Mouse (Mus musculus) spleen, adult 18-20 months (tissue): ENCODE measurements at regions not wholly inside any gene's neighbourhood (a gene's known extent, or its start where the extent isn't known, plus 50 kb on each side); places are given as distances from the start of the nearest gene placed in this dataset.

Experiments
- DNase-seq, 2 experiments: peaks; one replicate each; pipeline ENCODE4 v3.0.0; 2022; ENCODE audit warnings: mixed read lengths in 2 of 2

DNA sequence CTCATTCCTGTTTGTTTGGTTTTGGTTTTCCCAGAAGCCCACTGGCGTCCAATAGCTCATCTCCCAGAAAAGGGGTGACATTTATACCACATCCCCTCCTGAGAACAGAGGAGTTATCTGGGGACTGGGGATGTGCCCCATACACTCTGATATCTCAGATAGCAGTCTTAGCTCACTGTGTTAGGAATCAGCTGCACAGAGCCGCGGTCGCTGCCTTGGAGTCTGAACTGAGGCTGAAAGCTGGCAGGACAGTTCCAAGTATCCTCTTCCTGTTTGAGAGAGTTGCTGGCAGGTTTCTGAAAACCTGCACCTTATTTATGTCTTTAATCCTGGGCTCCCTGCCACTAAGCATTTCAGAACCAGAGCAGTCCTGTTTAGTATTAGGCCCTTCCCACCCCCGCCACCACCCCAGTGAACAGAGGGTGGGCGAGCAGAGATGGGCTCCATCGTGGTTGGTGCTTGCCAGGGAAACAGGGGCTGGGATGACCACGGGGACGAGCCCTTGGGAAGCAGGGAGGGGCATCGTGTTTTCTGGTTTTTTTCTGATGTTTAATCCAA is 163.8 kb downstream of the Chic2 start:
- no peak for DNase-seq

DNA sequence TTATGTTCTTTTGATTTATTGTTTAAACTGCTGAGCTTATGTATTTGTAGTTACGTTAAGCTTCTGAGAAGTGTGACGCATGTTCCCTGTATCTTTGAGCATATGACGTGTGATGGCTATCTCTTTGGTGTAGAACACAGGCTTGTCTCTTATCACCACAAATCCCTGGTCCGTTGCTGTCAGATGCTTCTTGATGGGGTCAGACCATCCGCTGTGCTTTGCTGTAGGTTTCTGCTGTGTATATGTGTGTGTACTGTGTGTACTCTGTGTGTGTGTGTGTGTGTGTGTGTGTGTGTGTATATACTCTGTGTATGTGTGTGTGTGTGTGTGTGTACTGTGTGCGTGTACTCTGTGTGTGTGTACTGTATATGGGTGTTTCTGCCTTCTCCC is 164.5 kb downstream of the Chic2 start:
- DNase-seq: no peak

DNA sequence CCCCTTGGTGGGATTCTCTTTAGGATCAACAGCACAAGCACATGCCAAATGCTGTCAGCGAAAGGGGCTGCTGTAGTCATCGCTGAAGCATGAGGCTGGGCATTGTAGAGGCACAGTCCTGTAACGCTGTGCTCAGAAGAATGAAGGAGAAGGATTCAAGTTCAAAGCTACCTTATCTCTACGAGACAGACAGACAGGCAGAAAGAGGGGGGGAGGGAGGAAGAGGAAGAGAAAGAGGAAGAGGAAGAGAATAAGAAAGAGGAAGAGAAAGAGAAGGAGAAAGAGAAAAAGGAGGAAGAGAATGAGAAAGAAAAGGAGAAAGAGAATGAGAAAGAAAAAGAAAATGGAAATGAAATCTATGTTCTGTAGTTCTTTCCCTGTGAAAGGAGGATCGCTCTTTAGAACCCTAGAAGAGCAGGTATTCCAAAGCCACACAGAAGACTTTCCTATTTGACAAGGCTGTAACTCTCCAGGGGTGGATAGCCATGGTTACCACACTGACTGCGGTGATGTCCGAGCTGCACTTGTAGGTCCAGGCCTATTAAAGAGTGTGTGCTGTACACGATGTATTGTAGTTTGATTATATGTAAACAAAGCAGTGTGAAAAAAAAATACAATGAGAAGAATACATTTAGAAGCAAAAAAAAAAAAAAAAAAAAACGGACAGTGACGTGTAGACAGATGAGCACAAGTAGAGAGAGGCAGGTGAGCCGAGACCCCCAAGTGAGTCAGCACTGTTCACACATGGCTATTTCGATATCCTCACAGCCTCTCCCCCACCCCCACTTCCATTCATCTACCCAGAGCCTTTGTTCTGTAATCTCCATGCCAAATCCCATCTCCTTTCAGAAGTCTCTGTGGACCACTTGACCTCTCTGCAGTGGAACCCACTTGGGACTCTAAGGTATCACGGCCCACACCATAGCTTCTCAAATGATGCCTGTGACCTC is 165.2 kb downstream of the Chic2 start:
- no peak for DNase-seq

DNA sequence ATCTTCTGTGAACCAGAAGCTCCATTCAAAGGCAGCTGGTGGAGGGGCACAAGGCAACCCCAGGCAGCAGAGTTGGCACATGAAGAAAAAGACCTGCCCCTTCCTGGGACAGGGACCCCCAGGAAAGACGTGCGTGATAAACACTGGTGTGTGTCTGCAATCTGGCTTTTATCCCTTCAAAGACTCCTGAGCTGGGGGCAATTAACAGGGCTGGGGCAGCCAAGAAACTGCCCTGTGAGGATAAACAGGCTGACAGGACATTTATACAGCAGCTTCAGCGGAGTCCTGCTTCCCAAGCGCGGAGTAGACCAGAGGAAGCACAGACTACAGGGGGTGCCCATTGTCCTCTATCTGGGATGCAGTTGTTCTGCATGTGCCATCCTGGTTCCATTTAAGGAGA is 167.0 kb downstream of the Chic2 start:
- DNase-seq: no peak

DNA sequence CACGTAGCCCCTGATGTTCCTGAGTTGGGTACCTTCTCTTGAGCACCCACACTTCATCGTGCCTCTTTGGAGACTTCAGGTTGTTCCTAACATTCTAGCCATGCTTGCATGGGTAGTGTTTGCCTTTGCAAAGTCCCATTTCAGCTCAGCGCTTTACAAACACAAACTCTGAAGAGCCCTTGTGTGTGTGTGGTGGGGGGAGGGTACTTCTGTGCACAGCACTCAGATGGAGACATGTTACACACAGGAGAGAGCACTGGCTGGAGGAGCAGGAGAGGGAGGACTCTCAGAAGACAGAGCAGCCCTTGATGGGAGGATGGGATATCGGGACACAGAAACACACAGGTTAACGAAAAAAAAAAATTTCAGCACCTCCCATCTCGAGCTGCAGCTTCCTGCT is 167.4 kb downstream of the Chic2 start:
- DNase-seq: no peak

DNA sequence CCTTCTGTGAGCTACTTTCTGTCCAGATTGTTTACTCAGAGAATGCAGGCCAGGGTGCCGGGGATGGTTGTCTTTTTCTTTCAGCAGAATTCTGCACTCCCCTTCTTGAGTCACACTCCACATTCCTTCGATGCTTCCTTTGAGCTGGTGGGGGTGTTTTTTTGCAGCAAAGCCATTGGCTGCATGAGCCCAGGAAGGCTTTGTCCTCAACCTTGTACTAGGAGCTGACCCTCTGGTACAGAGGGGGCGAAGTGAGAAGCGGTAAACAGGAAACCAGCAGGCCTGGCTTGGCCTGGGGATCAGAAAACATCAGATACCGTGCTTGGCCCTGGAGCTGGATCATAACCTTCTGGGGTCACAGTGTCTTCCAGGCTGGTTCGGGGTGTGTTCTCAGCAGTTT is 169.9 kb downstream of the Chic2 start:
- peak in 1 of 2 experiments; percentile 7 for DNase-seq

DNA sequence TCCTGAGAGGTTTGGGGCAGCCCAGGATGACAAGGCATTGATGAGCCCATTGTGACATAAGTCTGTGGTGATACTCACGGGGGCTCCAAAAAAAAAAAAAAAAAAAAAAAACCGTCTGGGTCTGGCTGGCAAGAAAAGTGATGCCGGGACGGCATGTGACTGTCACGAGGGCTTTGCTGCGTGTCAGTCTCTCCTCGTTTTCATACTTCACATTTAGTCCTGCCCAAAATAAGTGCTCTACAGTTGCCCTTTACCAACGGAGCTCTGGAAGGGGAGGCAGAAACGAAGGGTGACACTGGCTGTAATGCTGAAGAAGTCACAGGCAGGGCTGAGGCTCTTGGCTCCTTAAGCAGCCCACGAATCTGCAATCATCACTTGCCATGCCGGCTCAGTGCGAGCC is 167.9 kb upstream of the Lnx1 start:
- no peak for DNase-seq

DNA sequence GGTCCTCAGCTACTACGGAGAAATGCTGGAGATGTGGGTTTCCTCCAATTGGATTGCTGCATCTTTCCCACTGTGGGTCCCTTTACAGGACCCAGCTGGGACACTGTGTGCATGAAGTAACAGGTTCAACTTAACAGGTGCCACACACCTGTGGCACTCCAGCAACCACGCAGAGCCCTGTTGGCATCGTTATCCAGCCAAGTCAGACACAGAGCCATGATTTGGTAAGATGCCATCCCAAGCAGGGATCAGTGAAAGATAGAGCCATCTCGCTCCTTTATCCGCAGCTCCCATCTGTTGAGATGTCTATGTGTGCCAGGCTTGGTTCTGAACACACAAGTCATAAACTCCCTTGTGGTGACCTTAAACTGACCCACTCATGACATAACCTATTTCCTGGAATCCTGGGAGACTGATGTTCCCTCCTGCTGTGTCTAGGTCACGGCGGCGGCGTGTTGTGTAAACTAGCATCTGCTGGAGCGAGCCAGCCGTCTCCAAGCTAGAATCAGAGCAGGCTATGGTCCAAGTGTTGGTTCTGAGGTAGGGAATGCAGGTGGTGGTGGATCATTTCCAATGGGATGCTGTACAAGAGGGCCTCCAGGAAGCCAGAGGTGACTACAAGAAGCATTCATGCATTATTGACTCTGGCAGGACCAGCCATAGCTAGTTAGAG is 164.5 kb upstream of the Lnx1 start:
- no peak for DNase-seq

DNA sequence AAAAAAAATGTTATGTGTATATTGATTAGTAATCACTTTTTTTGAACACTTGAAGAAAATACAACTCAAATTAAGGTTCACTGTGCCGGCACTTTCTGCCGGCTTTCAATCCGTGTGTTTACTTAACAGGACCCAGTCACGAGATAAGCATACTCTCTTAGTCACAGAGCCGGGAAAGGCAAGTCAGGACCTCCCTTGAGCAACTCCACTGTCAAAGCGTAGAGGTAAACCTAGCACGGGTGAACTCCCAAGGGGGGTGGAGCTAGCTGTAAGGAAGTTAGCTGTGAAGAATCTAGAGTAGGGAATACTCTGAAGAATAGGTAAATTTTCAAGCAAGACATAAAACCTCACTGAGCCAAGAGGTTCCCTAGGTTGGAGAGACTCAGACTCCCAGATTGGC is 164.0 kb upstream of the Lnx1 start:
- DNase-seq: no peak

DNA sequence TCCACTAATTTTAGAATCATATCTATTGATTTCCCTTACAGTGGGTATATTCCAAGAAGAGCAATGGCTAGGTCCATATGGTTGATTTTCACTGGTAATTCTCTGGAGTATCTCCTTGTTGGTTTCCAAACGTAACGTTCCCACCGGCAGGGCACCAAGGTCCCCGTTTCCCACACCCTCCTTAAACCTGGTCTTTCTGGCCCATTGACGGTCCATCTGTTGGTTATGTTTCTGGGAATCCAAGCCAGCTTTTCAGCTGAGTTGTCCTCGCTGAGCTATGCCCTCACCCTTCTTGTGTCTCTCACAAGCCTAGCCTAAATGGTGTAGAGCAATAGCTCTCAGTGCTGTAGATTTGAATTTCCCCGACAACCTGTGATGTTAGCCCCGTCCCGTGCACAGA is 162.7 kb upstream of the Lnx1 start:
- no peak for DNase-seq

DNA sequence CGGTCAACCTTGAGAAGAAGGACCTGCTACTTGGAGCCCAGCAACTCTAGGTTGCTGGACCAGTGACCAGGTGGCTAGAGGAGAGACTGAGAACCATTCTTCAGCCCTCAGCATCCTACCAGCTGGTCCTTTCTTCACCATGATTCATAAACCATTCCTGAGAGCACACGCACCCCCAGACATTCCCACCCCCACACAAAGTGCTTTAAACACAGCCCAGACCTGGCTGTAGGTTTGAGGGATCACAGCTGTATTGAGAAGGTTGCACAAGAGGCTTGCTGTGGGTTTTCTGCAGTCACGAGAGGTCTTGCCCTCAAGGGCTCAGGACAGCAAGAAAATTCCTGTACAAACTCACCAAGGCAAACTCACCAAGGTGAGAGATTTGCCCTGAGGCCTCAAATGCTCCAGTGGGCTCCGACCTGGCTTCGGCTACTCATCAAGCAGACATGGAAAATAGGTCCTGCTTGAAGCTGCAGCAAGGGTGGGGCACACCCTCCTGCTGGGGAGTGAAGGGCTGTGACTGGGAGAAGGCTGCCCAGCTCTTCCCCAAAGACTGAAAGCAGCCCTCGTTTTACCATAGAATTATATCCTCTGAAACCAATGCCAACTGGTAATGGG is 161.9 kb upstream of the Lnx1 start:
- no peak for DNase-seq

DNA sequence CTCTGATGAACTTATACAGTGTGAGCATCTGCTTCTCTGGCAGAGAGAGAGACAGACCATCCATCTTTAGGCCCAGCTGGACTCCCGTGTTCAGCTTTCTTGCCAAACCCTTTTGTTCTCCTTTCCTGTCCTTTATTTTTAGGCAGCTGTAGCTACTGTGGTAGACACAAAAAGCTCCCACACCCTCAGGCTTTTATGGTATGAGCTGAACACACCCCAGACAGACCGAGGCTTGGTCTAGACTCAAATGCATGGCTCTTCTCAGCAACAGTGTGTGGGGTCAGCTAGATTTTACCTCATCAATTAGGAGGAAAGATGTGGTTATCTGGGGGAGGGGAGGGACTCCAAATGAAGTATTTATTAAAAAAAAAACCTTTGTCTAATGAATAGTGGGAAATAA is 158.6 kb upstream of the Lnx1 start:
- DNase-seq: no peak

DNA sequence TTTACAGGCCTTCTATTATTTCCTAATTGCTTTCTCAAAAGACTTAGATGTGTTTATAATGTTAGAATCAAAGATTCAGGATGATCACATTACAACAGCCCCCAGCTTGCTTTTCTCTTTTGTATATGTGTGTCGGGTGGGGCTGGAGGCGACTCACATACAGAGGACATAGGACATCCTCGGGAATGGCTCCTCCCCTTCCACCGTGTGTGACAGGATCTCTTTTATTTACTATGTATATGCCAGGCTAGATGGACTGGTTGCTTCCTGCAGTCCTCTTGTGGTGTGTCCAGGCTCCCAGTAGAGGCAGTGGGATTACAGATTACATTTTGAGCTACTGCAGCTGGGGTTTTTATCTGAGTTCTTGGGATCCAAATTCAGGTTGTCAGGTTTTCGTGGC is 155.1 kb upstream of the Lnx1 start:
- no peak for DNase-seq

DNA sequence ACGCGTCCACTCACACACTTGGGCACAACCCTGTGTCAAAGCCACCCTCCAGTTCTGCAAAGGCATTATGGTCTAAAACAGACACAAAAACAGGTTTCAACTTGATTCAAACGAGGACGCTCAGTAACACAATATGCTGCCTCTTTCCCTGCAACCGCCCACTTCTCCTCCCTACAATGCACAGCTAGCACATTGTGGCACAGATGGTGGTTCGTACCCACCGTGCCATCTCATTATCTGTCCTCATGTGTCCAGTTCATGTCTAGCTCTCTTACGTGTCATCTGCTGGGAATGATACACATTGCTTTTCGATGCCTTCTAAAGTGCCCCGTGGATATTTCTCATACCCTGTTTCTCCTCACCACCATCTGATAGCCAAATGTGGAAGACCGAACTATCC is 154.4 kb upstream of the Lnx1 start:
- no peak for DNase-seq

DNA sequence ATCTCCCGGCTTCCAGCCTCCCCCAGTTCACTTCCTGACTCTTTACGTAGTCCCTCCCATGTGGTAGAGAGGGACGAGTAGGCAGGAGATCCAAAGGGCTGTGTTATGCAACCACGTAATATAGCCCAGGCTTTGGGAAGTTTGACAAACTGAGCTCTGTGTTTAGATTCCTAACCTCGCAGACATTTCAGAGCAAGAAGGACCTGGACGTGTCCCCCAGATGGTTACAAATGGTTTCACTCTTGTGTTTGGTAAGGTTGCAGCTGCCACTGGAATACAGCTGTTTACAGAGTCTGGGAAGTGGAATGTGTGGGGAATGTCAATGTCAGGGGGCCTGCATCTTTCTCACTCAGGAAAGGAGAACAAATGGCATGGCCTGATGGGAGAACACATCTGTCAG is 145.1 kb upstream of the Lnx1 start:
- DNase-seq: no peak

DNA sequence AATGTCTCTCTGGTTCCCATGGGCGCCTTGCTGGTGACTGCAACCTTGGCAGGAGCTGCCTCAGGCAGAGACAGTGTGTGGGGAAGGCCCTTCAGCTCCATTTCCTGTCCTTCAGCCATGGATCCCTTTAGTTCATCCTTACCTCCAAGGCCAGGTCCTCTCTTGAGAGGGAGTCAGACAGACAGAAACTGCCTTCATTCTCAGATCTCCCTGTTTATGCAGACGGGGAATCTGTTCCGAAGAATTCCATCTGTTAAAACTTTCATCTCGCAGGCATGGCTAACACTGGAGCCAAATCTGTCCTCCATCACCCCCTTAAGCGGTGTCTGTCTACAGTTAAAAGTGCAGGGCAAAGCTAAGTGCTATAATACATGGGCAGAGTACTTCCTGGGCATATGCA is 144.0 kb upstream of the Lnx1 start:
- no peak for DNase-seq

DNA sequence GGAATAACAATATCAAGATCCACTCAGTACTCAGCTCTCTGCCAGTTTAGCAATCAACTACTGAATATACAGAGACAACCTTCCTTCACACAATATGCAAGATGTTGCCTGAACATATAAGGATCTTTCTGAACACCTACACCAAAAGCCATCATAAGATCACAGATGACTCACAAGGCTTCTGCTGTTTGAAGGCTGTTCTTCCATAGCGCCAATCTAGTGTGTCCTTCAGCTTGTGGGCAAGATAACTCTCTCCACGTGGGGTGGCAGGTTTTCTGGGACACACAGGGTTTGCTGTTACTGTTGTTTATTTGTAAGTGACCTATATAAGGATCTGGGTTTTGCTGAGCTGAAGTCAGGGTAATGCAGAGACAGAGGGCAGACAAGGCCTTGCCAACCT is 131.7 kb upstream of the Lnx1 start:
- DNase-seq: no peak

DNA sequence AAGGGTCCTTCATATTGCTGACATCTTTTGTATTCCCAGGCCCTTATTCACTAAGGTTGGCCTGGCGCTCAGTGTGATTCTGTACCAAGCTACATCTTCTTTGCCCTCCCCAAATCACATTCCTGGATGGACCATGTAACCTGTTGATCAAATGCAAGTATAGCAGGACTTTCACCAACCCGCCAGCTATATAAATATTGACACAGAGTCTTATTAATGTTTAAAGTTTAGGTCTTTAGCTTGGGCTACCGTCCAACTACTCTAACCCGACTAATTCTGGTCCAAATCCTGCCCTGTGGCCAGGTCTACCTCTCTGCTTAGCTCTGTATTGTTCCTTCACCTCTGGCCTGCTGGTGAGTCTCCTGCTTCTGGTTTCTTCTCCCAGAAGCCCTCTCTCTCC is 131.2 kb upstream of the Lnx1 start:
- DNase-seq: no peak

DNA sequence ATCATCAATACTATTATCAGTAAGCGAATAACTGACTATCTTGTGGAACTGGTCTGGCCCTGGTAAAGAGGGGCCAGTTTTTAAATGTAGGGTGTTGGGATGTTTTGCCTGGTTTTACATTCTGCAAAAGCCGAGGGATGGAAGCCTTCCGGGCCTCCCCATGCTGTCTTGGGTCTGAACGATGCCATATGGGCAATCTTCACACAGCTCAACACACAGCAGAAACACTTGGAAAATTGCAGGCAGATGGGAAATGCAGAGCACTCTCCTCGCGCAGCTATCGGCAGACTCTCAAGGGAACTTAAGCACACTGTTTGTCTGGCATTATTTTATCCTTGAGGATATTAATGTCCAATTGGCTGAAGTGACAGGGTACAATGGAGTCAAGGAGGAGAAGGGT is 129.3 kb upstream of the Lnx1 start:
- no peak for DNase-seq

DNA sequence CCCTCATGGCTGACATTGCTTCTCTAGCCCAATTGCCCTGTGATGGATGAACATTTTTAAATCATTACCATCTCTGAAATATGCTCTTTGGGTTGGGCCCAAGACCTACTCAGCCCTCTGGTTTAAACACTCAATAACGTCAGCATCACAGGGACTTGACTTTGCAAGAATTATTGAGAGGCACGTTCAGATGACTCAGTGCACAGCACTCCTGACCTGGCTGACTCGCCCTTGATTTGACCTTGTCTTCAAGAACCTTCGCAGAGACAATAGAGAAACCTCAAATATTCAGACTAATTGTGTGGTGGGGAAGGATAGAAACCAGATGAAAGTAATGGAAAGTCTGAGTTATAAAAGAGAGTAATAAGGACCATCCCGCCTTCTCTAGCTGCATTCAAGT is 127.9 kb upstream of the Lnx1 start:
- no peak for DNase-seq

DNA sequence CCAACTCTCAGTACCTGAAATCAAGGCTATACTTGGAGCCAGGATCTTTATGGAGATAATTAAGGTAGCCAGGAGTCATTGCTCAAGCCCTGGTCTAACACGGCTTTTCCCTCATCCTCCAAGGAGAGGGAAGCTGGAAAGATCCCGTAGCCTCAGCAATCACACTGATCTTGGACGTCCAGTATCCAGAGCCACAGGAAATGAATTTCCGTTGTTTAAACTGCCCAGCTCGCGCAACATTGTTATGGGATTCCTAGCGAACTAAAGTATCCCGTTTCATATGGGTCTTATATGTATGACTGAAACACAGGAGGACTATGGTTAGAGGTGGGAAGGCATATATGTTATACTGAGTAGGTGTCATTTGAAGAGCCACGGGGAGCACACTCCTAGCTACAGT is 126.3 kb upstream of the Lnx1 start:
- DNase-seq: no peak

DNA sequence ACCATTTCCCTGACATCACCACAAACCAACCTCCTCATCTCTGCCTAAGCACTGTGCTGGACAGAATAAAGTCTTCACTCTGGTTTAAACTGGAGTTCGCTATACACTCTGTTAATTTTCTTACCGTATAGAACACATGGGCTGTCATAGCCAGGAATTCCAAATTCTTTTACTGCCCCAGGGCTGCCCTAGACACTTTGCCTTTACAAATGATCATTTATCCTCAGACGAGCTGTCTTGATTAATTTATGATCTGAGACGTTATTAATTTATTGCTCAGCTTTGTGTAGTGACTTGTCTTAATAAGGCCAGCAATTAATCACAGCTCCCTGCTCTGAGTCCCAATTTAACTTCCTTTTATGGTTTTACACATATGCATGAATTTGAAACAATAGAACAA is 125.2 kb upstream of the Lnx1 start:
- DNase-seq: no peak

DNA sequence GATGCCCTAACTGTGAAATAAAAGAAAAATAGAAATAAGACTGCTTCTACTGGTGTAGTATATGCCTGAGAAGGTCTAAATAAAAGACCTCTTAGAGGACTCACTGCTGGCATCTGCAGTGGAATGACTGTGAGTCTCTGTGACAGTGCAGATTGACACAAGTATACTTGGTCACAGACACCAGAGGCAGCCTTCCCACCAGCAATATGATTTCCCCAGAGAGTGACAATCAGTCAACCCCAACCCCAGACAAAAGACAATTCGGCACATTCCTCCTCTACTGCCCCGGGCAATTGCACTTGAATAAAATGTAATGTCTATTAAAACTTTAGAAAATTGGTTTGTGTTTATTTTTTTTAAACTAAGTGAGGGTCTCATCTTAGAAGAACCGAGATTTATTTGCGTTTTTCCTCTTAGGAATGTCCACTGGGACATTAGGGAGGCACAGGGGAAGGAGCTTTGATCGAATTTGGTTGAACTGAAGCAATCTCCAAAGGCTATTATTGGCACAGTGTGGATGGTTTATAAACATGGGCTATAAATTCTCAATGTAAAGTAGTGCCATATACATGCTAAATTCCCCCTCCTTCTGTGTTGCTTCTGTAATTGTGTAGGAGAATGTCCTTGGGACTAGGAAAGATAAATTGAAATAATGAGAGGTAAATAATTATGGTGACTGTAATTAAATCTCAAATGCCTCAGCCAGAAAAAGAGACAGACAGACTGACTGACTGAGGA is 123.0 kb upstream of the Lnx1 start:
- DNase-seq: no peak
